Mouse (Mus musculus) cerebellum, adult 8-10 months (tissue): Measurements from ENCODE around the gene Tmem221.
A peak's percentile ranks its signal among the peaks of the same experiment; 100 is the strongest.

Experiments
- DNase-seq: peaks from one replicate; pipeline ENCODE4 v3.0.0; 2022

Gene Tmem221

DNA sequence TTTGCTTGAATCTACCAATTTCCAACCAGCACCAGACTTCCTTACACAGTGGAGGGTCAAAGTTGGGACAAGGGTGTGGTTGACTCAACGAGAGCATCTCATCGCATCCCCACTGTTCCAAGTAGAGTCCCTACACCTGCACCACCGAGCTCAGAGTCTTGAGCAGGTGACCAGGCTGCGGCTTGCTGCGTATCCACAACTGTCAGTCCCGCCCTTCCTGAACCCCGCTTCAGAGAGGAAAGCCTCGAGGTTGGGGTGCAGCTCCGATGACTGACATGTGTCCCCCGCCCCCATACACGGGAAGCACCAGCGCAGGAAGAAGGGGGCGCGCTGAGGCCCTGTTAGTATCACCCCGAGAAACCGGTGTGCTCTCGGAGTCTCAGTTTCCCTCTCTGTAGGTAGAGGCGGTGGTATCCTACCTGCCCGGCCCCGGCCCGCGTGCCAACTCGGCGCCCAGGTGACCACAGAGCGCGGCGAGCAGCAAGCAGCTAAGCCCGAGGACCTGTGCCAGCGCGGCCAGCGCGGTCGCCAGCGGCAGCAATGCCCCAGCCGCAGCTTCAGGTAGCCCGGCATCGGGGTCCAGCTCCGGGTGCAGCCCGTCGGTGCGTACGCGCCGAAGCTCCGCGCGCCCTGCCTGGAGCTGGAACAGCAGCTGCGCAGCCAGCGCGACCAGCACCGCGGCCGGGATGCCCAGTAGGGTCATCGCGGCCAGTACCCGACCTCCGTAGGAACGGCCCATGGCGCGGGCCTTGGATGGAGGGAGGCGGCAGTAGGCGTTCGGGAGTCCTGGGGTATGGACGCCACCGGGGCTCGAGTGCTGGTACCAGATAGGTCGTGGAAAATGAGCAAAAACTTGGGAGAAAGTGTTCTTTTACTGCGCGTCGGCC, at the start of gene Tmem221:
TSS of gene Tmem221 (minus strand) at position 801 of the 887 bp plus-strand sequence.
- DNase-seq: no peak

DNA sequence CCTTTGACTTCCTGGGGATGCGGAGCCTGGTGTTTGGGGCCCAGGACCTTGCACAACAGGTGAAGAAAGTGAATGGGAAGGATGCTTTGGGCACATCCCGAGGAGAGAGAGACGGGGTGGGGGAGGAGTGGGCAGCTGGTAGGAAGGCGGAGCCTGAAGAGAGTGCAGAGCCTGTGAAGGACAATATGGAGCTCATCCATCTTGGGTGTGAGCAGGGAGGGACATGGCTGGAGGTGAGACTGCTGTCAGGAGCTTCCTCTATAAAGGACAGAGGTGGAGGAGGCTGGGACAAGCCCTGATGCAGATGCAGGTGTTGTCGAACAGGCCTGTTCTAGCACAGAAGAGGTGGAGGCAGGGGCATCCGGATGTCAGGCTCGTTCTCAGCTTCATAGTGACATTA, 45.4 kb upstream of the Tmem221 start:
- no peak for DNase-seq

DNA sequence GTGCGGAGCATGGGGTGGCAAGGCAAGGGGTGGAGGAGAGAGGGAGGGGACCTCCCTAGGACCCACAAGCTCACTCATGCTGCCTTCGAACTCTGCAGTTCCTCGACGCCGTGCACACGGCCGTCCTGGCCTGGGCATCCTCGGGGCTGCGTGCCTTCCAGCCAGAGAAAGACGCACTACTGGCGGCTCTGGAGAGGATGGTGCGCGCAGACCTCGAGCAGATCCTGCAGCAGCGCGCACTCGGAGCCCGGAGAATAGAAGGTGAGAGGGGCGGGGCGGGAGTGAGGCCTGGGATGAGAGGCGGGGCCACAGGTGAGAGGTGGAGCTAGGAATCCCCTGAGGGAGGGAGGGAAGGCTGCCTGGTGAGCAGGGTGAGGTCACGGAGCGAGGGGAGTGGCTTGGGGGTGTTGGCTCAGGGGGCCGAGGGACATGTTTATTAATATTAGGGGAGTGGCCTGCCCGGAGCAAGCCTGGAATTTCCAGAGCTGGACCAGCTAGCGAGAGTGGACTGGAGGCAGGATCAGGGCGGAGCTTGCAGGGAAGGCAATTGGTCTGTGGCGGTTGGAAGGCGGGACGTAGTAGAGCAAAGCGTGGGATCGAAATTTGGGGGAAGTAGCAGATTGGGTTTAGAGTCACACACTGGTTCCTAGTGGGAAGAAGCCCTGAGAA, 44.1 kb upstream of the Tmem221 start:
- no peak for DNase-seq

DNA sequence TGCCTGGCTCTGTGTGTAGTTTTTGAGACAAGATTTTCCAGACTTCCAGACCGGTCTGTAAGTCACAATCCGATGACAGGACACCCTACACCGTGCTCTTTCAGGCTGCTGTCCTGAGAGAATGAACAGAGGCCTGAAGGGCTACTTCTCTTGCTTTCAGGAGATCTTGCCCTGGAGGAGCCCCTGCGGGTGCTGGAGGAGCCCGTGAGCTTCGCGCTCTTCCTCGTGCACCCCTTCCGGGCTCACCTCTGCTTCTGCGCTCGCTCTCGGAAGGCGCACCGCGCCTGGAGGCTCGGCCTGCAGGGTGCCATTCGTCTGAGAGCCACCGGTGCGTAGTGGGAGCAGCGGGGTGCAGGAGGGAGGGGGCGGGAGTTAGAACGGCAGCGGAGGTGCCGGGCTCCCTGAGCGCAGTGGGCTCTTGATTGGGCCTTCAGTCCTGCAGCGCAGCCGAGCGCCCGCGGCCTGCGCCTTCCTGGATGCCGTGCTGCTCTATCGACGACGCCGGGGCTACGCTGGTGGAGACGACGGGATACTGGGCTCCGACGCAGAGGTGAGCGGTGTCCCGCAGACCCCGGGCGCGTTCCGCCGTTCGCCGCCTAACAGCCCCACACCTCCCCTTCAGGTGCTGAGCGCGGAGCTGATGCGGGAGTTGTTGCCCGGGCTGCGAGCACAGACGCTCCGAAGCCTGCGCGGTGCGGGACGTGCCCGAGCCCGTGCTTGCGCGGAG, 43.4 kb upstream of the Tmem221 start:
- DNase-seq: no peak

DNA sequence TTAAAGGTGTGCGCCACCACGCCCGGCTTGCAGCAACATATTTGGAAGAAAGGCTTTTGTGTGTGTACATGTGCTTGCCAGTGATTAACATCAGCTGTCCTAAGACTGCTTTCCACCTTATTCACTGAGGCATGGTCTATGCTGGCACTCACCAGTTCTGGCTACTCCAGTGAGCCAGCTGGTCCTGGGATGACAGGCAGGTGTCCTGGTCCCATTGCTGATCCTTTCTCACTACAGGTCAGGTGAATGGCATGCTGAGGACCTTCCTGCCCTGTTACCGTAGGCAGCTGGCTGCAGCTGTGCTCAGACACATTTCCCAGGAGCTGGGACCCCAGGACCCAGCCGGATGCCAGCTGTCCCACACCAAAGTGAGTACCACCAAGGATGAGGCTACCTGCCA, 40.2 kb upstream of the Tmem221 start:
- DNase-seq: no peak

DNA sequence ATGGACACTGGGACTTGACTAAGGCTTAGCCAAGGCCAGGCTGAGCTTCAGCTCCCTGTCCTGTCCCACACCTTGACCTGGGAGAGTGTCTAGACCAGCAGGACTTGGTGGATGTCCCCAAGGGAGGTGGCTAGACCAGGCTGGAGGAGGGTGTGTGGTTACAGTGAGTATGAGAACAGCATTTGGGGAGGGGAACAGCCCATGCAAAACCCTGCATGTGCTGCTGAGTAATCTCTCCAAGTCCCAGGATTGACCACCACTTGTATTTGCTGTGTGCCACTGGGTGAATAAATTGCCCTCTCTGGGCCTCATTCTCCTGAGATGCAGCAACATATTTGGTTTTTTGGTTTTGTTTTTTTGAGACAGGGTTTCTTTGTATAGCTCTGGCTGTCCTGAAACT, 39.7 kb upstream of the Tmem221 start:
- DNase-seq: no peak

DNA sequence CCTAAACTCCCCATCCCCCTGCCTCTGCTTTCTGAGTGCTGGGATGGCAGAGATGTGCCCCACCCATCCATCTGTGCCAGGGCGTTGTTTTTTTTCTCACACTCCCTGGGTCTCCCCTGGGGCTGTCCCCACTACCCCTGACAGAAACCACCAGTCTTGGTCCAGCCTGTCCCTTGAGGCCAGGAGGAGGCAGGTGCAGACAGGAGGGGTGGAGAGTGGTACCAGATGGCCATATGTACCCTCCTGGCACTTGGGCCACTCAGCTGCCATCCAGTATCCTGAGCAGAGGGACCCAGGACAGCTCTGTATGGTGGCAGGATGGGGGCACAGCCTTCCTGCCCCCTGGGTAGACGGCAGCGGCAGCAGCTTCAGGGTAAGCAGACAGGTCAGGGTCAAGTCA, 38.8 kb upstream of the Tmem221 start, which contains the start of gene Fam129c:
TSS of gene Fam129c (plus strand) at position 198 of the 400 bp plus-strand sequence.
- DNase-seq: no peak

DNA sequence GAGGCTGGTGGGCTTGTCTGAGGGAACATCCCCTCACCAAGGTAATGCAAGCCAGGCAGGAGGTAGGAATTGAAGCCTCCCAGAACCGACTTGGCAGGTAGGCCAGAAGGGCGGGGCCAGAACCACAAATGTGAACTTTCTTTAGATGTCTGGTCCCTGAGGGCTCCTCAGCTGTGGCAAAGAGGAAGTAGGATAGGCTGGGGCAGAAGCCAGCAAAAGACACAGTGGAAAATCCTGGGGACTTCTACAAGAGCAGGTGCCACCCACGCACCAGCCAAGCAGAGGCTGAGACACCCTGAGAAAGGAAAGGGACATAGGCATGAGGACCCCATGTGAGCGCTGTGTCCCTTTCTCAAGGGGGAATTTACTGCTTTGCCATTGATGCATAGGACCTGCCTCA, 38.1 kb upstream of the Tmem221 start:
- no peak for DNase-seq

DNA sequence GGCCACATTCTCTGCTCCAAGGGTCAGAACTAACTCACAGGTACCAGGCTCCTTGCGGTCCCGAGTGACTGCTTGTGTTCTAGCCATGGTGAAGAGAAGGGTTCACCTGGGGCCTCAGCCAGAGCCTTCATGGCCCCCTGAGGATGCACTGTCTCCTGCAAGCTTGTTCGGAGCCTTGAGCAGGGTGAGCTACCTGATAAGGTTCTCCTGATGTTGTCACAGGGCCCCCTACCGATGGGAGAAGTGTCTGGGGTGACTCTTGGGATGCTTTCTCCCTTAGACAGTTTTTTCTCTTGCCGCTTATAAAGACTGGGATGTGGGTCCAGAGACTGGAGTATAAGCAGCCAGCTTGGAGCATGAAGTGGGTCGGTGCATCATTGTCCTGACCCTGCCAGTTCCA, 37.7 kb upstream of the Tmem221 start:
- no peak for DNase-seq

DNA sequence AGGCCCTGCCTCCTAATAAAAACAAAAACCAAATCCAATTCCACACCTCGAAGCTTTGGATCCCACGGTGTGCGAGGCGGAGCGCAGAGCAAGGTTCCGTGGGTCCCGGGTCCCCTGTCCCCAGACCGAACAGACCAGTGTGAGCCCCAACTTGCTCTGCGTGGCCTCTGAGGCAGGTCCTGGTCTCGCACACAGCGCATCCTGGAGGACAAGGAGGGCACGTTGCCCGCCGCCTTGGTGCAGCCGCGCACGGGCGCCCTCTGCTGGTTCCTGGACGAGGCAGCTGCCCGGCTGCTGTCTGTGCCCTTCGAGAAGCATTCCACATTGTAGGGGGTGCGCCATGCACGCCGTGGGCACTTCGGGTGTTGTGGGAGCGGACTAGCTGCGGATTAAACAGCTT, 37.2 kb upstream of the Tmem221 start:
- DNase-seq: peak; percentile 94

DNA sequence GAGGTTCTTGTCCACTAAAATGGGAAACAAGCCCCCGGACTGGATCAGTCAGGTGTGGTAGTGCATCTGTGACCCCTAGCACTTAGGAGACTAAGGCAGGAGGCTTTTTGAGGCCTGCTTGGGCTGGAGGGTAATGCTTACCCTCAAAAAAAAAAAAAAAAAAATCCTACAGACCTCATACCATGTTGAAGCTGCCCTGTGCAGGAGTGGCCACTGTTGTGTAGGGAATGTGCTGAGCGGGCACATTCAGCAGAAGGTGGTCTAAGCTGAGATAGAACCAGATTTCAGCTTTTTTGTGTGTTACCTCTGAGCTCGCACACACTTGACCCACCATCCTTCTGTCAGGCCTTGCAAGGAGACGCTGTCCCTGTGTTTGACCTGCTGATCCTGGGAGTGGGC, 35.7 kb upstream of the Tmem221 start:
- no peak for DNase-seq

DNA sequence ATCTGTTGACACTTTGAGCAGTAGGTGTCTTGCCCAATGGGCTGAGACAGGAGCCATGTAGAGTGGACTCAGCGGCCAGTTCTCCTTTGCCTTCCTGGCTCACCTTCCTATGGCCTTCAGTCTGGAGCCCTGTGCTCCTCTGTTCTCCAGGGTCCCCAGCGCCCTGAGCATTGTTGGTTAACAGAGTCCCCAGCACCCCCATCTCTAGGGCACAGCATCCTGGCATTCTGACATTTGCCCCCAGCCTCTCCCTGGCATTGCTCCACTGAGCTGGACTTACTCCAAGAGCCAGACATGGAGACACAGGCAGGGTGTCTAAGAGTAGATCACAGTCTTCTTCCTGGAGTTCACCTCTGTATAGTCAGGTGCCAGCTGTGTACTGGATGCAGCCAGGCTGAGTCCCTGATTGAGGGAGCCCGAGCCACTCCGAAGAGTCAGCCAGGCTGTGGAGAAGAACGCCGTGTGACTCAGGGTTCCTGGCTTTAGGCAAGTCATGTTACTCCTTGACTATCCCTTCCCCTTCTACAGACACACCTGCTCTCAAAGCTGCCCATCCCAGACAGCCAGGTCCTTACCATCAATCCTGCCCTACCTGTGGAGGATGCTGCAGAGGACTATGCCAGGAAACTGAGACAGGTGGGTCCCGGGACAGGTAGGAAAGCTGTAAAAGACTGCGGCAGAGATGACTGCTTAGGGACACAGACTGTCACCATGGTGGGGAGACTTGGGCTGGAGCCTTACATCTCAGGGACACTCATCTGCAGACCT, 35.1 kb upstream of the Tmem221 start:
- DNase-seq: no peak

DNA sequence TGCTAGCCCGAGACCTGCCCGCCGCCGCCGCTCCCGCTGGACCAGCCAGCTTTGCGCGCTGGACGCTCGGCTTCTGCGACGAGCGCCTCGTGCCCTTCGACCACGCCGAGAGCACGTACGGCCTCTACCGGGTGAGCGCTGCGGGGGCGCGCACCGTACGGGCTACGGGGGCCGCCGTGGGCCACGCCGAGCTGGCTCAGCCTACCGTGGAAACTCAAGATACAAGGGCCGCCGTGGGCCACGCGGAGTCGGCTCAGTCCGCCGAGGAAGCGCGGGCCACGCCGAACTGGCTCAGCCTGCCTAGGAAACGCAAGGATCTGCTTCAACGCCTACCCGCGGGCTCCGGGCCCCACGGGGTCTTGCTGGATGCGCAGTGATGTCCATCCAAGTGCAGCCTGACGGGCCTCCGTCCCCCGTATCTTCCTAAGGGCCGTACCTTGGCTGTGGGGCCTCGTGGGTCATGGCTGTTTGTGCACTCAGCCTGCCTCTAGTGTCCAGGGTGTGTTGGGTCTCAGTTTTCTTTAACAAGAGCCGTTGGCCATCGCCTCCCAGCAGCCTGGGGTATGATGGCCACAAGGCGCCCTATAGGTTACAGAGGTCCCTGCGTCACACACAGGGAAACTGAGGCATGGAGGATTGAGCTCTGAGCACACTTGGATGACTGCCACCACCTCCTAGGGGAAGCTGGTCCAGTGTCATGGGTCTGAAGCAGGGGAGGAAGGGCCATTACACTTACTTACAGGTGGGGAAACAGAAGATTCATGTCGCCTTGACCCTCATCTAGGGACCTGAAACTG, 33.9 kb upstream of the Tmem221 start:
- peak; percentile 93 for DNase-seq

DNA sequence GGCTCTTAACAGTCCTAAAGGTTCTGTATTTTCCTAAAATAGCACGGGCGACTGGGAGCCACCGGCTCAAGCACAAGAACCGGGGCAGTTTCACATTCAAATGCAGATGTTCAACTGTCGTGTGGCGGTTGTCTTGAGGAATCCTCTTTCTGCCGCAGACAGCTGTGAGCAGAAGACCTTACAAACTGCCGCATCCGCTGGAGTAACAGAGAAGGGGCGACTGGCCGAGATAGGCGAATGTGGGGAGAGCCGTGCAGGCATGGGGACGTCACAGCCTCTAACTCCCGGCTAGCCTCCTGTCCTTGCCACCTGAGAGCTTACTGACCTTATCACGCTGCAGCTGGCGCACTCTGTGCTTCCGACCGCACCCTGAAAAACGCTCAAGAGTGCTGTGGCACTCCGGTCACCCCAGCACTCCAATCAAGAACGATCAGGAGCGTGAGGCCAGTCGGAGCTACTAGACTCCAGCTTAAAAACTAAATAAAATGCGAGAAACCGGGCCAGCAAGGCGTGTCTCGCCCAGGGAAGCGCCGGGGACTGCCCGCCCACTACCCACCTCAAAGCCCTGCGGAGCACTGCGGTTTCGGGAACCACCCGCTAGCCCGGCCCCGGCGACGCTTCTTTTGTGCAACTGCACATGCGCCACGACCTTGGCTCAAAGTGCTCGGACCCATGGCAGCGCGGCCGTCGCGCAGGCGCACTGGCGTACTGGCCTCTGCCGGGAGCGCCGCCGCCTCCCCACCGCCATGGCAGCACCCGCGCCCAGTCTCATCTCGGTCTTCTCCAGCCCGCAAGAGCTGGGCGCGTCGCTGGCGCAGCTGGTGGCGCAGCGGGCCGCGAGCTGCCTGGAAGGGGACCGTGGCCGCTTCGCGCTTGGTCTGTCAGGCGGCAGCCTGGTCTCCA, 33.1 kb upstream of the Tmem221 start, which contains the start of gene Pgls:
TSS of gene Pgls (plus strand) at position 706 of the 903 bp plus-strand sequence.
- peak; percentile 97 for DNase-seq

DNA sequence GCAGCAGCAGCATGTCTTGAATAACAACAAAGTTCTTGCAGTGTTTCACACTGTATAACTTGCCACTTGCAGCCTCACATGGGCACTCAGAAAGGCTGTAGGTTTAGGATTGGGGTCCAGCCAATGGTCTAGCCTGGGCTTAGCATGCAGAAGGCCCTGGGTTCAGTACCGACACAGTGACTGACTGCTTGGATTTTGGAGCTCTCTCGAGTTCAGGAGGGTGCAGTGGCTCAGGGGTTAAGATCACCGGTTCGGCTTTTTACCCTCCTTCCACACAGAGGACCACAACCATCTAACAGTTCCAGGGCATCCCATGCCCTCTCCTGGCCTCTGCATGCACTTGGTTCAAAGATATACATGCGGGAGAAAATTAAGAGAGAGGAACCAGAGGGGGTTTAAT, 32.3 kb upstream of the Tmem221 start:
- DNase-seq: peak; percentile 17

DNA sequence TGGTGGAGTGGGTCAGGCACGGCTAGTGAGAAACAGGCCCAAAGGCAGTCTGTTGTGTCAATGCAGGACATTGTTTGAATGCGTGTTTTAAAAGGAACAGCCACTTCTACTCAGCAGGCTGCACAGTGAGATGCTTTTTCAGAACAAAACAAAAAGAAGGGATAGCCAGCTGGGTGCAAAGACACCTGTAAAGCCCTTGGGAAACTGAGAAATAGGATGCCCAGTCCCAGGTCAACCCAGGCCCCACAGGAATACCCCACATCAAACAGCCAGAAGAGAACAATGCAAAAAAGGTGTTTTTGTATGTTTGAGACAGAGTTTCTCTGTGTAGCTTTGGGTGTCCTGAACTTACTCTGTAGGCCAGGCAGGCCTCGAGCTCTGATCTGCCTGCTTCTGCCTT, 30.1 kb upstream of the Tmem221 start:
- no peak for DNase-seq

DNA sequence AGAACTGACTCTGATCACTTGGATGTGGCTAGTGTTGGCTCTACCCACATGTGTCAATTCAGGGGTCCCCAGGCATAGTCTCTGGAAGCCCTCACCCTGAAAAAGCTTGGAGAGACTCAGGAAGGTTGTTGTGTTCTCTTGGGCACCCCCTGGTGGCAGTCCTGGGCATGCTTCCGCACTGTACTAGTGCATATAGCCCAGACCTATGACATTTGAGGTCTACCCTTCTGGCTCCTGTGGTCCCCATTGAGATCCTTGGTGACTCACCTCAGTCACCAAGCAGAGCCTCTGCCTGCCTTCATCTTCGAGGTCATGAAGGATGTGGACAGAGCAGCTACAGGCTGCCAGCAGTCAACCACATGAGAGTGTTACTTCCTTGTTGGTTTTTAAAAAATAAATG, 28.2 kb upstream of the Tmem221 start:
- DNase-seq: no peak

DNA sequence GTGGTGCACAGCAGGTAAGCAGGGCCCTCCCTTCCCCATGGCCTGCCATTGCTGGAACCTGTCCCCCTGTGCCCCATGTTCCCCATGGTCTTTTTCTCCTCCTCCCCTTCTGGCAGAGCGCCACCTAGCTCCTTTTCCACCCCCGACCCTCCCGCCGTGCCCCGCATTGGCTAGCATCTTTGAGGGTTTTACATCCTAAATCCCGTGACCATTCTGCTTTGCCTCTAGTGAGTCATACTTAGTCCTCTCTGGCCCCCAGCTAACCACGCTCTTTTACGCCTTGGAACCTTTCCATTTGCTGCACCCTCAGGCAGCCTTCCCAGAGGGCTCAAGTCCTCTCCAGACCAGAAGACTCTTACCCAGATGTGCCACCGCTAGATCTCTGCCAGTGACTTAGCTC, 21.5 kb upstream of the Tmem221 start:
- no peak for DNase-seq

DNA sequence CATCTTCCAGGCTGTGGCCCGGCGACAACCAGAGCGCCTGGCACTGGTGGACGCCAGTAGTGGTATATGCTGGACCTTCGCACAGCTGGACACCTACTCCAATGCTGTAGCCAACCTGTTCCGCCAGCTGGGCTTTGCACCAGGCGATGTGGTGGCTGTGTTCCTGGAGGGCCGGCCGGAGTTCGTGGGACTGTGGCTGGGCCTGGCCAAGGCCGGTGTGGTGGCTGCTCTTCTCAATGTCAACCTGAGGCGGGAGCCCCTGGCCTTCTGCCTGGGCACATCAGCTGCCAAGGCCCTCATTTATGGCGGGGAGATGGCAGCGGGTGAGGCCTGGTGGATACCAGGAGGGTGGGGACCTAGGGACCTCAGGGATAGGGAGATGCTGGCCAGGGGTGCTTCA, 20.8 kb upstream of the Tmem221 start:
- peak; percentile 23 for DNase-seq

DNA sequence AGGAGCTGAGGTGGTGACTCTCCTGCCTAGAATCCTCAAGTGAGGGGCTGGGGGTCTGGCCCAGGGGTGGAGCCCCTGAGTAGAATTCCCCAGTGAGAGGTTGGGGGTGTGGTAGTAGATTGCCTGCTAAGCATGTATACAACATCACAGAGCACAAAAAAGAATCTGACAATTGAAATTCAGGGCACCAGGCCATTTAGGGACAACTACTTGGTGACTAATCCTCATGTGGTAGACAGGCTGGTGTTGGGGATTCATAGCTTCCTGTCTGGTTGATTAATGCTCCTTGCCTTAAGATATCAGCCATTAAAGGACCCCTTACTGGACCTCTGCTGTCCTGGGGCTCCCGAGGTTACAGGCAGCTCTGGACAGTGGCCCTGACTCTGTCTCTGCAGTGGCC, 20.3 kb upstream of the Tmem221 start:
- DNase-seq: no peak
